Mouse (Mus musculus): ENCODE results near the gene Myo15b.

Myo15b gene

DNA sequence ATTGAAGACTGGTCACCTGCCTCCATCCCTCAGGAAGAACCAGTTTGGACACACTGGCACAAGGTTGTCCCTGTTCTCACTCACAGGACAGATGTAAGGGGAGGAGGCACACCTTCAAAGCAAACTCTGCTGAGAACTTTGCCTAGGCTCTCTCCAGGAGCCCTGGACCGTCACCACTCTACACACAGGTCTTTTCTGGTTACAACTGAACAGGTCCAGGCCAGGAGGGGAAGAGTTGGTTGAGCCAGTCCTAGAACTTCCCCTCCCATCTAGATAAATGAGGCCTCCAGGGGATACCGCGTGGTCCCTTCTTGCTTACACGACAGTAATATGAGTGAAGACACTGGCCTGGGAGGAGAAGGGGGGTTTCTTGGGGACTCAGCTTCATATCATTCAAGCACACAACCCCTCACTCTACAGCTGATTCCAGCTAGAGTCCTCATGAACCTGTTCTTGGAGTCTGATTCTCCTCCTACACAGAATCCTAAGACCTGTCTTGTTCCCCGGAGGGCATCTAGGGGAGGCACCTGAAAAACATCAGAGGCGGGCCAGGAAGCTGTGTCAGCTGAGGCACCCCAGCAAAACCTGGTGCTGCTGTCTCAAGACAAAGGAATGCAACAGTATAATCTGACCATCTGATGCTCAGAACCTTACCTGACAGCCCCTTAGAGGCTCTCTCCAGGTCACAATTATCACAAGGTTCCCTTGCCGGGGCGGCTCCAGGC is 46.2 kb downstream of the Myo15b start:
- DNase-seq = no peak

DNA sequence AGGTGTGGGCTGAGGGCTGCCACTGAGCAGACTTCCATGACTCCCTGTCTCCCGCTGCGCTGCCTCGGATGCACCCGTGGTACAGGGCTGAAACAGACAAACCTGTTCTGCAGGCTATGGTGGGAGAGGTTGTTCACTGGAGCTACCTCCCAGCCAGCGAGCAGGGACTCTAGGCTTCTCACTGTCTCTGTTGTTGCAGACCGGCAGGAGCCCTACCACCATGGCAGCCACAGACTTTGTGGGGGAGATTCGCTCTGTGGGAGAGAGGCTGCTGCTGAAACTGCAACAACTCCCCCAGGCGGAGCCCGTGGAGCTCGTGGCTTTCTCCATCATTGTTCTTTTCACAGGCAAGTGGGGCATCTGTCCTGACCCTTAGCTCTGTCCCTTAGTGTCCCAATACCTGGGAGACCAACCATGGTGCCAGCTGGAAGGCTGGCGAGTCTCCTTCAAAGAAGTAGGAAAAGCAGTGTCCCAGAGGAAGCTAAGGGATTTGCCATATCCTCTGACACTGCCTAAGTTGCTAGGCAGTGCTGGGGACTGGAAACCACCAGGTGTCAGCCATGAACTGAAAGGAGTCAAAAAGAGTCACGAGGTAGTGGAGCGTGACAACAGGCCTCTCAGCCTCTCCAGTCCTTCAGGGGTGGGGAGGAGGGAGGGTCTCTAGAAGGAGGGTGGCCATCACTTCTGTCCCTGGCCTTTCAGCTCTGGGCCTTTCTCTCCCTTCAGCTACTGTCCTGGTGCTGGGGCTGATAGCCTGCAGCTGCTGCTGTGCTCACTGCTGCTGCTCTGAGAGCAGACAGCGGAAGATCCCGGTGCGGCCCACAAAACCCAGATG is 47.0 kb downstream of the Myo15b start:
- peak; percentile 16 for DNase-seq

DNA sequence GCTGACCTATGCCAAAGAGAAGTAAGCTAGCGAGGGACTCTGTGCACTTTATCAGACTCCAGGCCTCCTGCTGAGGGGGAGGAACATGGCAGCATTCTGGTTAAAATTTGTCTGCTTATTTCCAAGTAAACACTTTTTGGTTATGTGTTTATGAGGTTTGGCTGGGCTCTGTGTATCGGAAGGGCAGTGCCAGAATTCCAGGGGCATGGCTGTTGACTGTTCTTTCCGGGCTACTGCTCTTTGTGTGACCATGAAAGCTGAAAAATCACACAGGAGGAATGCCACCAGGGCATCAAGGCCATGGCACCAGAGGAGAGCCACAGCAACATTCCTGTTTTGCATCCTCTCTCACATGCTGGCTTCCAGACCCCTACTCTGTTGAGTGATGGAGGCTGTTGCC is 47.9 kb downstream of the Myo15b start:
- no peak for DNase-seq

DNA sequence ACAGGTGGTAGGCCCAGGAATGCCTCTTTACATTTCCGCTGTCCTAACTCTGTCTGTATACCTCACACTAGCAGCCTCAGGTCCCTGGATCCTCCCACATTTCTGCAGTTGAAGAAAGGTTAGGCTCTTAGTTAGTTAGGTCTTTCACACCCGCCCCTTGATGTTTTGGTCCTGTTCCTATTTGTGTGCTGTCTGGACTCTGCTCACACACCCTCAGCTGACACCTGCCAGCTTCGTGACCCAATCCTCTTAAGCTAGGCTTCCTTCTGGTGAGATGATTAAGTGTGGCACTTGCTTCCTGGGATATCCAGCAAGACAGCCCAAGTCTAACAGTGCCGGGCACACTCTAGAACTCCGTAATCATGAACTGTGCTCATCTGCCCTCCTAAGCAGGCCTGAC is 48.3 kb downstream of the Myo15b start:
- peak; percentile 30 for DNase-seq

DNA sequence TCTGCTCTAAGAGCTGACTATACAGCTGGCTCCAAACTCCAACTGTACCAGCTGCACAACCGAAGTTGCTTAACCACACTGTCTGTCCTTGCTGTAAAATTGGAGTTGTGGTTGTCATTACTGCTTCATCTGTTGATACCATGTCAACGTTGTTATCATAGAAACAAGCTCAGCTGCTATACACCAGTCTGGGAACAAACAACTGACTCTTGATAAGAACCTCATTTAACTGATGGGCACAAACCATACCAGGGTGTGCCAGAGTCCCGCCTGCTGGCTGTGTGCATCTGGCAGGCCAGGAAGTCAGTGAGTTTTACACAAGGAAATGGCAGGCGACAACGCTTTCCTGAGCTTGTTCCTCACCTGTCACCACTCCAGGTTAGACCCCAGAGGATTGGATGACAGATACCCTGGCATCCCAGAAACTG is 52.9 kb downstream of the Myo15b start:
- DNase-seq = no peak

DNA sequence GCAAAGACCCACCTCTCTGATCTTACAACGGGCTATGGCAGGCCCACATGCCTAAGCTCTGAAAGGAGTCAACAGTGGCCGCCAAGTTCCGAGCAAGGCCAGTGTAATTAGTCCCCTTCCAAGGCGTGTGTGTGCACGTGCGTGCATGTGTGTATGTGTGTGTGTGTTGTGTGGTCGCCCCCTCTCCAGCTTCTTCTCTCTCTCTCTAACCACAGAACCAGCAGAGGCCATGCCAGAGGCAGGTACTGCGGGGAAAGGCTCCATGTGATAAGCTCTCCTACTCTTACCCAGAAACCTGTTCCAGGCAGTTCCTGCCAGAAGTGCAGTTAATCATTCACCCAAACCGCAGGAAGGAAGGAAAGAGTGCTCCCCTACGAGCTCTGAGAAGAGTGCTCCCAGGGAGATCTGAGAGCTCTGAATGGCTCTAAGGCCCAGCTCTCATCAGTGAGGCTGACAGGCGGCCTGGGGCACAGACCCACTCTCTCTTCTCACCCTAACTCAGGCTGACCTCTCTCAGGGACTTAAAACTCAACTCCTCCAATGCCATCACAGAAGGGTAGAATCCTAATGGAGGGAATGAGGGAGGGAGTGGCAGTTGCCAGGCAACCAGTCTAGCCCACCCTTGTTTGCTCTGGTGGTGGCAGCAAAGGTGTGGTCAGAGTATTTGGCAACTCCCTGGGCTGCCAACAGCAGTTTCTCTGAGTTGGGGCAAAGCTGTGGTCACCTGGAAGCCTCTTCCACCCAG is 53.6 kb downstream of the Myo15b start, which contains the start of gene Smim6:
Gene Smim6, plus strand, starts transcription at position 386 of the 745 bp plus-strand sequence.
- no peak for DNase-seq

DNA sequence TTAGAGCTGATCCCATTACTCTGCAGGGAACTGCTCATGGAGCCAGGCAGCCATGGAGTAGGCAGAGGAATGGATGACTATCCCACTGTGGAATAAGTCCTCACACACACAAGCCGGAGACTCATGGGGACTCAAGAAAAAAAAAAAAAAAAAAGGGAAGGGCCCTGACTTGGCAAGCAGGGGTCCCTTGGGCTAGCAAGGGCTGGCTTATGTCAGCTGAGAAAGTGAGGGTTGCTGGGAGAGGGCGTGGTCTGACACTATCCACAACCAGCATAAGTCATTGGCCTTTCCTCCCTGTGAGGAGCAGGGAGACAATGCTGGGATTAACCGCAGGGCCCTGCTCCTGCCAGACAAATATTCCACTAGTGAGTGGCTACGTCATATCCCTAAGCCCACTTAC is 58.4 kb downstream of the Myo15b start:
- no peak for DNase-seq

DNA sequence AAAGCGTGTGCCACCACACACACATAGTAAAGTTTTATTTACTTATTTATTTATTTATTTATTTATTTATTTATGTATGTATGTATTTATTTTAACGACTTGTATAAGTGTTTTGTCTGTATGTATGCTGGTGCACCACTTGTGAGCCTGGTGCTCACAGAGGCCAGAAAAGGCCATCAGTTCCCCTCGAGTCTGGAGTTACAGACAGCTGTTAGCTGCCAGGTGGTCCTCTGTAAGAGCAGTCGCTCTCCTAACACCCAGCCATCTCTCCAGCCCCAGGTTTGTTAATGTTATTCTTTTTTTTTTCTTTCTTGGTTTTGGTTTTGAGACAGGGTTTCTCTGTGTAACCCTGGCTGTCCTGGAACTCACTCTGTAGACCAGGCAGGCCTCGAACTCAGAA is 60.4 kb downstream of the Myo15b start:
- no peak for DNase-seq

DNA sequence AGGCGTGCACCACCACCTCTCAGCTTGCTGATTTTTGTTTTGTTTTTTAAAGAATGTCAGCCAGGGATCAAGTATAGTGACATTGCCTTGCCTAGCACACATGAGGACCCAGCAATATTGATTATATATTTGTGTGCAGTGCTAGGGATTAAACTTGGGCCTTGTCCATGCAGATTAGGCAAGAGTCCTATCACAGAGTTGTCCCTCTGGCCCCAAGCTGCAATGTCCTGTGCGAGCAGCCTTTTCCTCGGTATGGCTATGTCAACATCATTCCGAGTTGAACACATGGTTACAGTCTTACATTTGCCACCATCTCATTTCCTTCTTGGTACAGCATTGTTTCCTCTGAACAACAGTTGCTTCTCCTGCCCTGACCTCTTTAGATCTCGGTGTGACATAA is 60.9 kb downstream of the Myo15b start:
- DNase-seq = no peak

DNA sequence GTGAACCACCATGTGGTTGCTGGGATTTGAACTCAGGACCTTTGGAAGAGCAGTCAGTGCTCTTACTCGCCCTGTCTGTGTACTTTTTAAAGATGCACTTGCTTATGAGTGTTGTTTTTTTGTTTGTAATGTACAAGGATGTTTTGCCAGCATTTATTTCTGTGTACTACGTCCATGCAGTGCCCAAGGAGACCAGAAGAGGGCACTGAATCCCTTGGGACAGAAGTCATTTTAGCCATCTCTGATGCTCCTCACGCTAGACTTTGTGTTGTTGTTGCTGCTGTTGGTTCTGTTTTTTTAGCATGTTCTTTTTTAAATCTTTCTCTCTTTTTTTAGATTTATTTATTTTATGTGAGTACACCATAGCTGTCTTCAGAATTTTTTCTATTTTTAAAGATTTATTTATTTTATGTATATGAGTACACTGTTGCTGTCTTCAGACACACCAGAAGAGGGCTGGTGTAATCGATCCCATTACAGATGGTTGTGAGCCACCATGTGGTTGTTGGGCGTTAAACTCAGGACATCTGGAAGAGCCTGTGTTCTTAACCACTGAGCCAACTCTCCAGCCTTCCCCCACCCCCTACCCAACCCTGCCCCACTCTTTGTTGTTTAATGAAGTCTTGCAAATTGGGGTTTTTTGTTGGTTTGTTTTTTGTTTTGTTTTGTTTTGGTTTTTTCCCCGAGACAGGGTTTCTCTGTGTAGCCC is 62.1 kb downstream of the Myo15b start:
- DNase-seq = peak; percentile 74

DNA sequence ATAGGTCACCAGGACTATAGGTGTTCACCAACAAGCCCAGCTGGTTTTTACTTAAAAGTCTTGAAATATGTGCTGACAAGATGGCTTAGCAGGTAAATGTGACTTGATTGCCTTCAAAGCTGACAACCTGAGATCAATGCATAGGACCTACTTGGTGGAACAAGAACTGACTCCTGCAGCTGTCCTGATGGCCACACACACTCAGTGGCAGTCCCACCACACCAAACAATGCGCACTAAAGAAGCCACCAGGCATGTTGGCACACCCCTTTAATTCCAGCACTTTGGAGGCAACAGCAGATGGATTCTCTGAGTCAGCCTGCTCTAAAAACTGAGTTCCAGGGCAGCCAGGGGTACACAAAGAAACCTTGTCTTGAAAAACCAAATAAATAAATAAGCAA is 63.8 kb downstream of the Myo15b start:
- no peak for DNase-seq

DNA sequence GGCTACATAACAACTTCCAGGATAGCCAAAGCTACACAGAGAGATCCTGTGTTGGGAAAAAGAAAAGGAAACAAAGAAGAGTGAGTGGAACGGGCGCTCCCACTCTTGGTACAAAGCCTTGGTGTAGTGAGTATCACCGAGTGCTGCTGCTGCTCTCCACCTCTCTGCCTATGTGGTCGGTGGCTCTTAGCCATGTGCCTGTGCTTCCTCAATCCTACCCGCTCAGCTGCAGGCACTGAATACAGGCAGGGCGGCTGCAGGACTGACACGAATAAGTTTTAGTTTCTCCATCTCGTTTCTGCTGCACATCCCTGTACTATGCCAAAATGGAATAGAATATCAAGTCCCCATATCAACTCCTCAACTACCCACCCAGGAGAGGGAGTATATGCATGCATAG is 70.8 kb downstream of the Myo15b start:
- DNase-seq = no peak

DNA sequence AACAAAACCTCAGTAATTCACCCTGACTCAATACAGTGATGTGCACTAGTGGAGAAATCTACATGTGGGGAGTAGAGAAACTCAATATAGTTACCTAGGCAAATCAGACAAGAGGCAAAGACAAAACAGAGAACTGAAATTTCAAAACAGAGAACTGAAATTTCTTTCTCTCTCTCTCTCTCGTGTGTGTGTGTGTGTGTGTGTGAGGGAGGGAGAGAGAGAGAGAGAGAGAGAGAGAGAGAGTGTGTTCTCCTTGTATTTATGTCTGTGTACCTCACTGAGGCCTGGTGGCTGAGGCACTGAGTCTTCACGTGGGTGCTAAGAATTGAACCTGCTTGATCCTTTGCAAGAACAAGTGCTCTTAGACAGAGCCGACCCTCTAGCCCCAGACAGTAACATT is 71.6 kb downstream of the Myo15b start:
- DNase-seq = no peak

DNA sequence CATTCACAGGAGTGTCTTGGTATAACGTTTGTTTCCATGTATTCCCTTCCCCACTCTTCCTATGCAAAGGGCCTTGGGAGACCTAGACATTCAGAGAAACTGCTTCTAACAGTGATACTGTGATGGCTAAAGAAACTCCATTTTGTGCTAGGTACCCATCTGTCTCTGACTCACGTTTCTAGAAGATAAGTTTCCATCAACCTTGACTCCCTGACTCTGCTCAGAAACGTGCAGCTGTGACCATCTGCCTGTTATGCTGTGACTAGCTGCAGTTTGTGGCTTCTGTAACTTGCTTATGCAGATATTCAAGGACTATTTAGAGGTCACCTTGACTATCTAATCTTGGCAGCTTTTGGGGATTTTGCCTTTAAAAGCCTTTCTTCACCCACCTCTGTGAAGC is 73.0 kb downstream of the Myo15b start:
- DNase-seq = no peak

DNA sequence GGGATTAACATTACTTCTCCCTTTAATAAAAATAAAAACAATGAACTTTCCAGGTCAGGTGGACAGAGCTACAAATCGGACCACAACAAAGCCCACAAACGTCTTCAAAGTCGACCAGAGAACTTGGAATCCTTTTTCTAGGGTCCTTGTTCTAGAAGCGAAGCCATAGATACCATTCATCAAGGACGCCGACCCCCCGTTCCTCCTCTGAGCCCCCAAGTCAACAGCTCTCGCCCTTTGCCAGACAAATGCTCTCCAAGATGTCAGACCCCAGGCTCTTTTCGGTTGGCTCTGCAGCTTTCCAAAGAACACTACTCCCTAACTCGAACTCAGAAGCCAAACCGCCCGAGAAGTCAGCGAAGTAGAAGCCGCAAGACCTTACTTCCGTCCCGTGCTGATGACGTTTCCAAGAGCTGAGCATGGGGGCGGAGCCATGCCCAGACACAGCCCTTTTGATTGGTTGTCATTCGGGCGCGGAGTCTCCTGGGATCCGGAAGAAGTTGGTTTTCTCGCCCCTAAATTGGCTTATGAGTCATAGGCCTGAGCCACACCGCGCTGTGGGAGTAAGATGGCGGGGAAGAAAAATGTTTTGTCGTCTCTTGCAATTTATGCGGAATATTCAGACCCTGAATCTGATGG is 75.0 kb downstream of the Myo15b start, which contains the start of the genes Sap30bp and Recql5:
Gene Sap30bp, plus strand, starts transcription at position 175 of the 639 bp plus-strand sequence.
Gene Recql5, minus strand, starts transcription at position 370 of the 639 bp plus-strand sequence.
- DNase-seq = peak; percentile 99

DNA sequence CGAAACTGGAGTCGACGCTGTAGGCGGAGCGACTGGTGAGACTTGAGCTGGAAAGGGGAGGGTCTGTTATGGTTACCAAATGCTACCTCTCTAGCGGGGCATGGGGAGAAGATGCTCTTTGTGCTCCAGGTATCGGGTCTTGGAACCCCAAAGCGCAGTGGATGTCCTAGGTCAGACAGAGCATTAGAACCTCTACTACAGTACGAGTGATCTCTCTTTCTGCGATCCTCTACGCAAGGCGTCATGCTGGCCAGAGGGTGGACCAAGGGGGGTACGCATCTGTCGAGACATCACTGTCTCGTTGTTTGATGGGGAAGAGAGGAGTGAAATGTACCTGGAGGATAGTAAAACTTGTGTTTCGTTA is 75.5 kb downstream of the Myo15b start:
- no peak for DNase-seq

DNA sequence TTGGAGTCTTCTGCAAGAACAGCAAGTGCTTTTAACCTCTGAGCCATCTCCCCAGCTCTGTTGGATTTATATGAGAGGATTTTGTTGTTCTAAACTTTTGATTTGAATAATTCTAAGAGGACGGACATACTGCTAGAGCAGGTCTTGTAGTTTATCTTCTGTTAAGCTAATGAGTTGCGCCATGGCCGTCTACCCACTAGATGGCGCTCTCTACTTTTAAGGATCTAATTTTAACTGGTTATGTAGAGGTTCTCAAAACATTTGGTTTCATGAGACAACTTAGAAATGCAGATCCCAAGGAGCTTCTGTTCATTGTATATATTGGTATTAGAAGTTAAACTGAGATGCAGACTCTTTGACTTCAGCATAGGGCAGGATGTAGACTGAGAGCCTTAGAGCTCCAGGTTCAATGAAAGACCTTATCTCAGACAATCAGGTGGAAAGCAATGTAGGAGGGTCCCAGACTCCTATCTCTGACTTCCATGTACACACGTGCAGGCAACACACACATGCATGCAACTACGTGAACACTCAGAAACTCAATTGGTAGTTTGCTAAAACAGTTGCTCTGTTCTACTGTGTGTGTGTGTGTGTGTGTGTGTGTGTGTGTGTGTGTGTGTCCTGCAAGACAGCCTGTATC is 81.6 kb downstream of the Myo15b start:
- DNase-seq = peak; percentile 77

DNA sequence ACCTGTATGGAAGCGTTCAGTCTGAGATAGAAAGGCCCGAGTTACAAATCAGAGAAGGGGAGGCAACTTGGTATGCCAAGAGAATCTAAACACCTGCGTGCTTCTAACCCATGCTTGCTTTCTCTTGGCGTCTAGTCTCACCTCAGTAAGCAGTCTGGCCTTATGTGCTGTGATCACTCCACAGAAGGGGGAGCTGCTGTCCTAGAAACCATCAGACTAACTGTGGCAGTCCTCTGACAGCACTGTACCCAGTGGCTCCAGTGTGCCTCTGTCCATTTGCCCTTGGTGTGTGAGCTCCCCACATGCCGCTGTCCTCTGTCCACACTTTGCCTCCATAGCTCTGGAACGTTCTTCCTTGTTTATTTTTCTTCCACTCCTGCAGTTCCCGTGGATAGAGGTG is 83.8 kb downstream of the Myo15b start:
- no peak for DNase-seq

All from retina, postnatal 1 day (tissue).